Mouse (Mus musculus): ENCODE results near the gene A030003K21Rik. TPM values are rescaled to one million over a fixed set of nuclear protein-coding genes. Genes with fewer than 3 reads are reported as not detected.

Gene A030003K21Rik
- polyA plus RNA-seq (2014; fragmentation: Illumina TruSeq; extraction: RNeasy Lipid Tissue Mini Kit (QIAGEN cat#74804); ENCODE audit: low read depth, low replicate concordance) = not detected

GRCm38 (mm10) chr1:82943295-82943694, at the start of gene A030003K21Rik:
TSS of gene A030003K21Rik (minus strand) at chr1:82943388.

GRCm38 (mm10) chr1:82959870-82960385, 16.7 kb upstream of the A030003K21Rik start, which contains the start of gene Gm47955:
TSS of gene Gm47955 (plus strand) at chr1:82960286.

GRCm38 (mm10) chr1:82955913-82956312, 12.7 kb upstream of the A030003K21Rik start, which contains the start of gene Gm7544:
TSS of gene Gm7544 (minus strand) at chr1:82956013.

GRCm38 (mm10) chr1:82931326-82931725, 11.9 kb downstream of the A030003K21Rik start, which contains the start of gene Gm6217:
TSS of gene Gm6217 (minus strand) at chr1:82931399.

DNA sequence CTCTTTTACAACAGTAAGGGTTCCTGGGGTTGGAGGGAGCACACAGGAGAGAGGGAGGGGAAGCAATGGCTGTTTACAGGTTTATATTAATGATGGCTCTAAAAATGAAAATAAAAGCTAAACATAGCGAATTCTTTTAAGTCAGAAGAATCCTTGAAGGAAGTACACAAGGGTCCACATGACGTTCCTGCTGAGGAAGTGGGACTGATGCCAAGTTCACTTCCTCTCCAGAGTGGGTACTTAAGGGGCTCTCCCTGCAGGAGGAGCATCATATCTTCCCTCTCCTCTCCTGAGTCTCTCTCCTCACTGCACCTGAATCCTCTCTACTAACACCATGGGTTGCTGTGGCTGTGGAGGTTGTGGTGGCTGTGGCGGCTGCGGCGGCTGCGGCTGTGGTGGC, 18.5 kb downstream of the A030003K21Rik start, which contains the start of gene A030014E15Rik:
Gene A030014E15Rik (plus strand): TSS at position 268 of the 400 bp plus-strand sequence.

DNA sequence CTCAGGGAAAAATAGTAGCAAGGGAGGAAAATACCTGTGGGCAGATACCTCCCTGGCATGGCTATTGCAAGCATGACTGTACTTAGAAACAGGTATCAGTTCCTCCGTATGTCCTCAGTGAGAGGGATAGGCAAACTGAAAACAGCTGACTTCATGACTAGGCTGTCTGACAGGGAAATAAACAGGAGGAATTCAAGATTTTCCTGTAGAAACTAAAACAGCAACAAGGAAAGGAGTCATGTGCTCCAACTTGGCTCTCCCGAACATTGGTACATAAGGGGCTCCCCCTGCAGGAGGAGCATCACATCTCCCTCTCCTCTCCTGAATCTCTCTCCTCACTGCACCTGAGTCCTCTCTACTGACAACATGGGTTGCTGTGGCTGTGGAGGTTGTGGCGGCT, 30.2 kb downstream of the A030003K21Rik start, which contains the start of gene A030005L19Rik:
Gene A030005L19Rik (plus strand): TSS at position 301 of the 400 bp plus-strand sequence.

Other genes with a start within 250 kb of the A030003K21Rik start
- 101 TPM for gene Mff, start 218.5 kb downstream of the A030003K21Rik start, polyA plus RNA-seq (2014; fragmentation: Illumina TruSeq; extraction: RNeasy Lipid Tissue Mini Kit (QIAGEN cat#74804); ENCODE audit: low read depth, low replicate concordance)
- not detected for gene Tm4sf20, start 174.9 kb downstream of the A030003K21Rik start, polyA plus RNA-seq (2014; fragmentation: Illumina TruSeq; extraction: RNeasy Lipid Tissue Mini Kit (QIAGEN cat#74804); ENCODE audit: low read depth, low replicate concordance)
- gene Gm47791, start 172.1 kb downstream of the A030003K21Rik start, polyA plus RNA-seq (2014; fragmentation: Illumina TruSeq; extraction: RNeasy Lipid Tissue Mini Kit (QIAGEN cat#74804); ENCODE audit: low read depth, low replicate concordance) = not detected
- gene Agfg1, start 103.9 kb downstream of the A030003K21Rik start, polyA plus RNA-seq (2014; fragmentation: Illumina TruSeq; extraction: RNeasy Lipid Tissue Mini Kit (QIAGEN cat#74804); ENCODE audit: low read depth, low replicate concordance) = 23.5 TPM
- not detected for gene A030005L19Rik, start 30.1 kb downstream of the A030003K21Rik start, polyA plus RNA-seq (2014; fragmentation: Illumina TruSeq; extraction: RNeasy Lipid Tissue Mini Kit (QIAGEN cat#74804); ENCODE audit: low read depth, low replicate concordance)
- gene A030014E15Rik, start 18.5 kb downstream of the A030003K21Rik start, polyA plus RNA-seq (2014; fragmentation: Illumina TruSeq; extraction: RNeasy Lipid Tissue Mini Kit (QIAGEN cat#74804); ENCODE audit: low read depth, low replicate concordance) = not detected
- not detected for gene Gm6217, start 12.0 kb downstream of the A030003K21Rik start, polyA plus RNA-seq (2014; fragmentation: Illumina TruSeq; extraction: RNeasy Lipid Tissue Mini Kit (QIAGEN cat#74804); ENCODE audit: low read depth, low replicate concordance)
- gene Gm7544, start 12.6 kb upstream of the A030003K21Rik start, polyA plus RNA-seq (2014; fragmentation: Illumina TruSeq; extraction: RNeasy Lipid Tissue Mini Kit (QIAGEN cat#74804); ENCODE audit: low read depth, low replicate concordance) = not detected
- not detected for gene Gm47955, start 16.9 kb upstream of the A030003K21Rik start, polyA plus RNA-seq (2014; fragmentation: Illumina TruSeq; extraction: RNeasy Lipid Tissue Mini Kit (QIAGEN cat#74804); ENCODE audit: low read depth, low replicate concordance)
- not detected for gene Gm47959, start 57.2 kb upstream of the A030003K21Rik start, polyA plus RNA-seq (2014; fragmentation: Illumina TruSeq; extraction: RNeasy Lipid Tissue Mini Kit (QIAGEN cat#74804); ENCODE audit: low read depth, low replicate concordance)
- 3.9 TPM for gene Slc19a3, start 95.1 kb upstream of the A030003K21Rik start, polyA plus RNA-seq (2014; fragmentation: Illumina TruSeq; extraction: RNeasy Lipid Tissue Mini Kit (QIAGEN cat#74804); ENCODE audit: low read depth, low replicate concordance)
- not detected for gene Krtap28-10, start 99.1 kb upstream of the A030003K21Rik start, polyA plus RNA-seq (2014; fragmentation: Illumina TruSeq; extraction: RNeasy Lipid Tissue Mini Kit (QIAGEN cat#74804); ENCODE audit: low read depth, low replicate concordance)
- gene Gm47969, start 101.5 kb upstream of the A030003K21Rik start, polyA plus RNA-seq (2014; fragmentation: Illumina TruSeq; extraction: RNeasy Lipid Tissue Mini Kit (QIAGEN cat#74804); ENCODE audit: low read depth, low replicate concordance) = not detected
- not detected for gene A030005K14Rik, start 116.0 kb upstream of the A030003K21Rik start, polyA plus RNA-seq (2014; fragmentation: Illumina TruSeq; extraction: RNeasy Lipid Tissue Mini Kit (QIAGEN cat#74804); ENCODE audit: low read depth, low replicate concordance)
- gene Krtap28-13, start 117.5 kb upstream of the A030003K21Rik start, polyA plus RNA-seq (2014; fragmentation: Illumina TruSeq; extraction: RNeasy Lipid Tissue Mini Kit (QIAGEN cat#74804); ENCODE audit: low read depth, low replicate concordance) = not detected
- gene Ccl20, start 173.4 kb upstream of the A030003K21Rik start, polyA plus RNA-seq (2014; fragmentation: Illumina TruSeq; extraction: RNeasy Lipid Tissue Mini Kit (QIAGEN cat#74804); ENCODE audit: low read depth, low replicate concordance) = not detected
- 1.7 TPM for gene Daw1, start 216.4 kb upstream of the A030003K21Rik start, polyA plus RNA-seq (2014; fragmentation: Illumina TruSeq; extraction: RNeasy Lipid Tissue Mini Kit (QIAGEN cat#74804); ENCODE audit: low read depth, low replicate concordance)

All from adipose tissue, adult 10 weeks (tissue).